Mouse (Mus musculus): ENCODE results near the gene Gm5475. TPM values are rescaled to one million over a fixed set of nuclear protein-coding genes. Genes with fewer than 3 reads are reported as not detected.

The Gm5475 gene
- polyA plus RNA-seq, 1 experiment from 2014 or later, result 0.77 TPM

DNA sequence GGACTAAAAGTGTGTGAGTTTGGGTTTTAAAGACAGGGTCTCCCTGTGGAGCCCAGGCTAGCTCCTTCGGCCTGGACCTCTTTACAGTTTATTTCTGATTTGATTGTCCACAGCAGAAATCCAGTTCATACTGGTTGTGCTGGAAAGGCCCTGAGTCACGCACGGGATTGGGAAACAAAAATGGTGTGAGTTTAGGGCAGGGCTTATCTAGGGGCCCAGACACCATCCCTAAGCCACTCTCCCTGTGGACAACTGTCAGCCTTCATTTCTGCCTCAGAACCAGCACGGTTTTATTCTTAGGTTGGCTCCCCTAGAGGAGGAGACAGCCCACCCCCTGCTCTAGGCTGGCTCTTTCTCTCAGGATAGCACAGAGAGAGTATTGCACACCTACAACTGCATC lies 11.3 kb downstream of the Gm5475 start:
- 61% methylated on average over 4 of the region's 4 CpGs for WGBS
- peak overlapping the region; percentile 35; the same call in 1 of the 2 replicates for H3K27ac ChIP-seq (ENCODE audit: low read depth, low read length)
- TF ChIP-seq CTCF (IDR thresholded peaks at IDR 0.05; ENCODE audit: low read depth), result no peak
- H3K27me3 ChIP-seq (replicated peaks; ENCODE audit: control insufficient read depth, insufficient read depth, low read length), result no peaks in the 10 kb centered on the region
- H3K4me3 ChIP-seq (ENCODE audit: low read depth, low read length), result no peak overlapping the region
- peaks cover 3% of the 10 kb centered on the region; the same call in 1 of the 2 replicates for H3K4me1 ChIP-seq (replicated peaks; ENCODE audit: control insufficient read depth, insufficient read depth, low read length)
- H3K4me2 ChIP-seq (replicated peaks; ENCODE audit: low read depth), result no peak overlapping the region
- no peak overlapping the region for H3K9ac ChIP-seq (ENCODE audit: low read depth, low read length)
- ATAC-seq, result no peak
- H3K36me3 ChIP-seq (ENCODE audit: control insufficient read depth, insufficient read depth), result no peaks in the 10 kb centered on the region
- no peaks in the 10 kb centered on the region for H3K9me3 ChIP-seq (ENCODE audit: control insufficient read depth)

DNA sequence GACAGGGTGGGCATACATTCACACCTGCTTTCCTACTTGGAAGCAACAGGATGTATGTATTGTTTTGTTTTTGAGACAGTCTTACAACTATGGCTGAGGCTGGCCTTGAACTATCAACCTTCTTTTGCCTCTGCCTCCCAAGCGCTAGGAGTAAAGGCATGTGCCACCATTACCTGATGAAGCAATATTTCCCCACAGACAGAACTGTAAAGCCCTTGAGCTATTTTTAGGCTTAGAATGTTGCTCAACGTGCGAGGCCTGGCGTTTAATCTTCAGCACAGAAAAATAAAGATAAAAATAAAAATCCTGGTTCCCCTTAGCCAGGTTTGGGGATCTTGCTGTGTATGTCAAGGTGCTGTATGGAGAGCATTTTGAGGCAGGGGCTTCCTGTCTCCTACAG lies 14.2 kb downstream of the Gm5475 start:
- no peak overlapping the region for H3K4me3 ChIP-seq (ENCODE audit: low read depth, low read length)
- H3K4me2 ChIP-seq (replicated peaks; ENCODE audit: low read depth), result no peak overlapping the region; the same call in 1 of the 2 replicates
- H3K9ac ChIP-seq (ENCODE audit: low read depth, low read length), result no peak overlapping the region
- peak; percentile 74 for ATAC-seq
- no peaks in the 10 kb centered on the region for H3K4me1 ChIP-seq (replicated peaks; ENCODE audit: control insufficient read depth, insufficient read depth, low read length)
- no peaks in the 10 kb centered on the region for H3K27me3 ChIP-seq (replicated peaks; ENCODE audit: control insufficient read depth, insufficient read depth, low read length)
- TF ChIP-seq CTCF (IDR thresholded peaks at IDR 0.05; ENCODE audit: low read depth), result no peak
- WGBS, result 30% methylated on average over 4 of the region's 4 CpGs
- H3K36me3 ChIP-seq (ENCODE audit: control insufficient read depth, insufficient read depth), result no peaks in the 10 kb centered on the region
- peak overlapping the region; percentile 77 for H3K27ac ChIP-seq (ENCODE audit: low read depth, low read length)
- no peaks in the 10 kb centered on the region for H3K9me3 ChIP-seq (ENCODE audit: control insufficient read depth)

- TF ChIP-seq CTCF (IDR thresholded peaks at IDR 0.05; ENCODE audit: low read depth), result no peak
- Histone ChIP-seq H3K4me1 (replicated peaks; ENCODE audit: control insufficient read depth, insufficient read depth, low read length) (no peaks in the 10 kb centered on the region), H3K4me2 (replicated peaks; ENCODE audit: low read depth) (no peak overlapping the region; the same call in 1 of the 2 replicates), H3K36me3 (ENCODE audit: control insufficient read depth, insufficient read depth) (no peaks in the 10 kb centered on the region), H3K27me3 (replicated peaks; ENCODE audit: control insufficient read depth, insufficient read depth, low read length) (no peaks in the 10 kb centered on the region), H3K9me3 (ENCODE audit: control insufficient read depth) (no peaks in the 10 kb centered on the region), H3K27ac (ENCODE audit: low read depth, low read length) (peak overlapping the region; percentile 77), H3K4me3 (ENCODE audit: low read depth, low read length) (no peak overlapping the region), H3K9ac (ENCODE audit: low read depth, low read length) (no peak overlapping the region)
- peak; percentile 89 for ATAC-seq
- 37% methylated on average over 10 of the region's 10 CpGs for WGBS
Measured at GRCm38 (mm10) chr15:100436518-100436917, 14.6 kb downstream of the Gm5475 start.

- Histone ChIP-seq H3K9ac (ENCODE audit: low read depth, low read length) (peak overlapping the region; percentile 42), H3K4me1 (replicated peaks; ENCODE audit: control insufficient read depth, insufficient read depth, low read length) (no peaks in the 10 kb centered on the region), H3K4me2 (replicated peaks; ENCODE audit: low read depth) (peak overlapping the region; percentile 65), H3K4me3 (ENCODE audit: low read depth, low read length) (peak overlapping the region; percentile 26), H3K27me3 (replicated peaks; ENCODE audit: control insufficient read depth, insufficient read depth, low read length) (no peaks in the 10 kb centered on the region), H3K27ac (ENCODE audit: low read depth, low read length) (peak overlapping the region; percentile 82), H3K36me3 (ENCODE audit: control insufficient read depth, insufficient read depth) (no peaks in the 10 kb centered on the region), H3K9me3 (ENCODE audit: control insufficient read depth) (no peaks in the 10 kb centered on the region)
- no peak for TF ChIP-seq CTCF (IDR thresholded peaks at IDR 0.05; ENCODE audit: low read depth)
- WGBS, result 2% methylated on average over 23 of the region's 31 CpGs
- peak; percentile 91 for ATAC-seq
Measured at GRCm38 (mm10) chr15:100443126-100443922, 21.4 kb downstream of the Gm5475 start.

- no peak for ATAC-seq
- Histone ChIP-seq H3K4me1 (replicated peaks; ENCODE audit: control insufficient read depth, insufficient read depth, low read length) (0 out of 2 replicates have a peak, but pooled peaks cover 3% of the 10 kb centered on the region), H3K36me3 (ENCODE audit: control insufficient read depth, insufficient read depth) (no peaks in the 10 kb centered on the region), H3K27ac (ENCODE audit: low read depth, low read length) (no peak overlapping the region), H3K9me3 (ENCODE audit: control insufficient read depth) (no peaks in the 10 kb centered on the region), H3K27me3 (replicated peaks; ENCODE audit: control insufficient read depth, insufficient read depth, low read length) (no peaks in the 10 kb centered on the region), H3K4me3 (ENCODE audit: low read depth, low read length) (no peak overlapping the region), H3K9ac (ENCODE audit: low read depth, low read length) (no peak overlapping the region), H3K4me2 (replicated peaks; ENCODE audit: low read depth) (no peak overlapping the region)
- 58% methylated on average over 2 of the region's 2 CpGs for WGBS
- no peak for TF ChIP-seq CTCF (IDR thresholded peaks at IDR 0.05; ENCODE audit: low read depth)
Measured at GRCm38 (mm10) chr15:100446887-100447286, 24.9 kb downstream of the Gm5475 start.

DNA sequence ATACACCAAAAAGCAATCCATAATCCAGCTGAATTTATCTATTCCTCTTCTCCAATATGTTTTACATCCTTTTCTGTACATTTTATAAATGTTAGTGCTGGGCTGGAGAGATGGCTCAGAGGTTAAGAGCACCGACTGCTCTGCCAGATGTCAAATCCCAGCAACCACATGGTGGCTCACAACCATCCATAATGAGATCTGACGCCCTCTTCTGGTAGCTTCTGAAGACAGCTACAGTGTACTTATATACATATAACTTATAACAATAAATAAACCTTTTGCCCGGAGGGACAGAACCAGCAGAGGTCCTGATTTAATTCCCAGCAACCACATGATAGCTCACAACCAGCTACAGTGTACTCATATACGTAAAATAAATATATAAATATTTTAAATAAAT lies 26.6 kb downstream of the Gm5475 start:
- peak; percentile 31 for TF ChIP-seq CTCF (IDR thresholded peaks at IDR 0.05; ENCODE audit: low read depth)
- no peak for ATAC-seq
- Histone ChIP-seq H3K9me3 (ENCODE audit: control insufficient read depth) (no peaks in the 10 kb centered on the region), H3K36me3 (ENCODE audit: control insufficient read depth, insufficient read depth) (no peaks in the 10 kb centered on the region), H3K27me3 (replicated peaks; ENCODE audit: control insufficient read depth, insufficient read depth, low read length) (no peaks in the 10 kb centered on the region), H3K4me2 (replicated peaks; ENCODE audit: low read depth) (no peak overlapping the region), H3K4me3 (ENCODE audit: low read depth, low read length) (no peak overlapping the region), H3K9ac (ENCODE audit: low read depth, low read length) (no peak overlapping the region), H3K27ac (ENCODE audit: low read depth, low read length) (no peak overlapping the region), H3K4me1 (replicated peaks; ENCODE audit: control insufficient read depth, insufficient read depth, low read length) (0 out of 2 replicates have a peak, but pooled peaks cover 3% of the 10 kb centered on the region)
- WGBS, result 70% methylated on average over 4 of the region's 4 CpGs

All from intestine, postnatal 0 days (tissue).